Mouse (Mus musculus): Measurements from ENCODE around the gene Zfand6. TPM values are rescaled to one million over a fixed set of nuclear protein-coding genes. Genes with fewer than 3 reads are reported as not detected.

Gene Zfand6
- polyA plus RNA-seq, 1 experiment from 2014 or later, result 208 TPM

- Histone ChIP-seq H3K4me2 (replicated peaks; ENCODE audit: low read depth, low read length) (no peak overlapping the region), H3K27me3 (ENCODE audit: control insufficient read depth, insufficient read depth, low read length) (no peaks in the 10 kb centered on the region), H3K9me3 (ENCODE audit: control insufficient read depth, low read length) (no peaks in the 10 kb centered on the region), H3K9ac (ENCODE audit: low read depth, low read length) (no peak overlapping the region), H3K4me1 (replicated peaks; ENCODE audit: control insufficient read depth, insufficient read depth, low read length) (no peaks in the 10 kb centered on the region), H3K27ac (ENCODE audit: low read depth, low read length) (no peak overlapping the region), H3K36me3 (ENCODE audit: control insufficient read depth, insufficient read depth, low read length) (no peaks in the 10 kb centered on the region), H3K4me3 (ENCODE audit: low read depth, low read length) (no peak overlapping the region)
- 84% methylated on average over 2 of the region's 2 CpGs for WGBS
- DNase-seq (ENCODE audit: low spot score) (no peak), ATAC-seq (ENCODE audit: low FRiP score) (no peak; the same call in 1 of the 2 replicates)
These were observed 112.7 kb downstream of the Zfand6 start for GRCm38 (mm10) chr7:84577034-84577433.

- Histone ChIP-seq H3K9ac (ENCODE audit: low read depth, low read length) (no peak overlapping the region), H3K9me3 (ENCODE audit: control insufficient read depth, low read length) (no peaks in the 10 kb centered on the region), H3K4me3 (ENCODE audit: low read depth, low read length) (no peak overlapping the region), H3K27me3 (ENCODE audit: control insufficient read depth, insufficient read depth, low read length) (no peaks in the 10 kb centered on the region), H3K36me3 (ENCODE audit: control insufficient read depth, insufficient read depth, low read length) (no peaks in the 10 kb centered on the region), H3K27ac (ENCODE audit: low read depth, low read length) (no peak overlapping the region), H3K4me1 (replicated peaks; ENCODE audit: control insufficient read depth, insufficient read depth, low read length) (no peaks in the 10 kb centered on the region), H3K4me2 (replicated peaks; ENCODE audit: low read depth, low read length) (no peak overlapping the region)
- 75% methylated on average over 6 of the region's 6 CpGs for WGBS
- DNase-seq (ENCODE audit: low spot score), result no peak
- ATAC-seq (ENCODE audit: low FRiP score), result no peak; the same call in 1 of the 2 replicates
These were observed 123.6 kb downstream of the Zfand6 start for GRCm38 (mm10) chr7:84566200-84566599.

- ATAC-seq (ENCODE audit: low FRiP score) (no peak), DNase-seq (ENCODE audit: low spot score) (no peak)
- Histone ChIP-seq H3K9ac (ENCODE audit: low read depth, low read length) (no peak overlapping the region), H3K4me2 (replicated peaks; ENCODE audit: low read depth, low read length) (no peak overlapping the region), H3K27ac (ENCODE audit: low read depth, low read length) (no peak overlapping the region), H3K4me1 (replicated peaks; ENCODE audit: control insufficient read depth, insufficient read depth, low read length) (no peaks in the 10 kb centered on the region), H3K9me3 (ENCODE audit: control insufficient read depth, low read length) (no peaks in the 10 kb centered on the region), H3K27me3 (ENCODE audit: control insufficient read depth, insufficient read depth, low read length) (no peaks in the 10 kb centered on the region), H3K36me3 (ENCODE audit: control insufficient read depth, insufficient read depth, low read length) (no peaks in the 10 kb centered on the region), H3K4me3 (ENCODE audit: low read depth, low read length) (no peak overlapping the region)
- WGBS, result 87% methylated on average over 3 of the region's 3 CpGs
These were observed 125.5 kb downstream of the Zfand6 start for GRCm38 (mm10) chr7:84564236-84564635.

Other genes starting within 250 kb of the Zfand6 start
- 0.06 and 0.36 TPM in 2 replicates for gene Gm2115, start 161.0 kb downstream of the Zfand6 start, polyA plus RNA-seq (2014; fragmentation: Nextera tagmentation; extraction: Ambion mirVana)
- gene Fah, start 83.2 kb downstream of the Zfand6 start, polyA plus RNA-seq (2014; fragmentation: Nextera tagmentation; extraction: Ambion mirVana), result 3.5 and 4.0 TPM in 2 replicates
- not detected in 2 replicates for gene Olfr291, start 163.6 kb upstream of the Zfand6 start, polyA plus RNA-seq (2014; fragmentation: Nextera tagmentation; extraction: Ambion mirVana)

Data from hindbrain, embryonic 11.5 days (tissue).